Mouse (Mus musculus): ENCODE results near the gene Bpifb1. TPM values are rescaled to one million over a fixed set of nuclear protein-coding genes. Genes with fewer than 3 reads are reported as not detected.
"Not testable (repeated sequence)": the region's sequence is repeated elsewhere in the genome, so short reads cannot be mapped to it uniquely, and the experiment has no call there.

Gene Bpifb1
- polyA plus RNA-seq, 1 experiment from 2014 or later, result 0.25 TPM

DNA sequence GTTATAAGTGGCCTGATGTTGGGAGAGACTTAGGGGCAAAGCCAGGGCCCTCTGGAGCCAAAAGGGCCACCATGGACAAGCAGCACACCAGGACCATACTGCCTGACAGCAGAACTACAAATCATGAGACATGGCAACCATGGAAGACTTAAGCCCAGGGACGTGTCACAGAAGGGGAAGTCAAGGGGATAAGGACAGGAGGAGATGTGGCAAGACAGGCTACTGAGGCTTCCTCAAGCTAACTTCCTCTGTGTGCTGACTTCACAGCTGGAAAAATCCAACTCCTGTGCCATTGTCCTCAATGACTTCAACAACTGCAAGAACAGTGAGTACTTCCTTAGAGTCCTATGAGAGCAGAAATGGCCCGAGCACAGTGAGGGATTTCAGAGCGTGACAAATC, 73.8 kb downstream of the Bpifb1 start:
- H3K4me2 ChIP-seq (replicated peaks); H3K4me3 ChIP-seq (replicated peaks); ATAC-seq; H3K27me3 ChIP-seq (replicated peaks); H3K9me3 ChIP-seq; H3K36me3 ChIP-seq; H3K4me1 ChIP-seq (replicated peaks); H3K27ac ChIP-seq; H3K9ac ChIP-seq: not testable (repeated sequence)
- 78% methylated on average over 3 of the region's 3 CpGs for WGBS

Other genes with a start within 250 kb of the Bpifb1 start
- gene Bpifa6, start 215.9 kb upstream of the Bpifb1 start, polyA plus RNA-seq (2015; fragmentation: Nextera tagmentation; extraction: Ambion mirVana), result not detected in 2 replicates
- not detected in 2 replicates for gene Bpifa2, start 182.6 kb upstream of the Bpifb1 start, polyA plus RNA-seq (2015; fragmentation: Nextera tagmentation; extraction: Ambion mirVana)
- not detected in 2 replicates for gene Bpifa3, start 60.5 kb upstream of the Bpifb1 start, polyA plus RNA-seq (2015; fragmentation: Nextera tagmentation; extraction: Ambion mirVana)
- gene Bpifa1, start 47.9 kb upstream of the Bpifb1 start, polyA plus RNA-seq (2015; fragmentation: Nextera tagmentation; extraction: Ambion mirVana), result not detected in 2 replicates
- not detected in 2 replicates for gene Bpifa5, start 28.2 kb upstream of the Bpifb1 start, polyA plus RNA-seq (2015; fragmentation: Nextera tagmentation; extraction: Ambion mirVana)
- gene Bpifb5, start 32.9 kb downstream of the Bpifb1 start, polyA plus RNA-seq (2015; fragmentation: Nextera tagmentation; extraction: Ambion mirVana), result 0.09 and 0.13 TPM in 2 replicates
- gene Bpifb9a, start 67.0 kb downstream of the Bpifb1 start, polyA plus RNA-seq (2015; fragmentation: Nextera tagmentation; extraction: Ambion mirVana), result not detected in 2 replicates
- not detected in 2 replicates for gene Bpifb9b, start 116.4 kb downstream of the Bpifb1 start, polyA plus RNA-seq (2015; fragmentation: Nextera tagmentation; extraction: Ambion mirVana)
- gene Cdk5rap1, start 182.2 kb downstream of the Bpifb1 start, polyA plus RNA-seq (2015; fragmentation: Nextera tagmentation; extraction: Ambion mirVana), result 16.9 and 18.1 TPM in 2 replicates
- 4.6 and 5.0 TPM in 2 replicates for gene Snta1, start 217.3 kb downstream of the Bpifb1 start, polyA plus RNA-seq (2015; fragmentation: Nextera tagmentation; extraction: Ambion mirVana)
- gene Cbfa2t2, start 245.7 kb downstream of the Bpifb1 start, polyA plus RNA-seq (2015; fragmentation: Nextera tagmentation; extraction: Ambion mirVana), result 25.4 and 26.3 TPM in 2 replicates